8 mouse cellular contexts compared by ENCODE assay signal in genomic region chr10:19935295-19935623, GRCm38 (mm10). TPM values are rescaled to one million over a fixed set of nuclear protein-coding genes. Genes with fewer than 3 reads are reported as not detected.
DNase-seq lines count a peak whose midpoint lies in the region; ATAC-seq and TF ChIP-seq lines count a peak whose summit lies in the region.

No protein-coding gene starts in this region.

- peak overlapping the region; percentile 67; the same call in 1 of the 2 replicates for H3K9ac ChIP-seq in forebrain, embryonic 14.5 days (ENCODE audit: low read length)
- 0 out of 2 replicates have a peak overlapping the region, but pooled peaks have one; percentile 14 for H3K9ac ChIP-seq in limb, embryonic 15.5 days

- peak overlapping the region; percentile 94 for H3K27ac ChIP-seq in gastrocnemius, adult 2 months
- no peak overlapping the region for H3K27ac ChIP-seq in forebrain, embryonic 14.5 days (ENCODE audit: low read depth, low read length)
- 0 out of 2 replicates have a peak overlapping the region, but pooled peaks have one; percentile 13 for H3K27ac ChIP-seq in limb, embryonic 15.5 days

- H3K4me1 ChIP-seq in E14TG2a.4 (replicated peaks; ENCODE audit: low read depth, low read length) = peaks cover 6% of the 10 kb centered on the region
- H3K4me1 ChIP-seq in forebrain, embryonic 14.5 days (ENCODE audit: control insufficient read depth, insufficient read depth, low read length) = 0 out of 2 replicates have a peak, but pooled peaks cover 3% of the 10 kb centered on the region
- H3K4me1 ChIP-seq in limb, embryonic 15.5 days = peaks cover 27% of the 10 kb centered on the region

- no peaks in the 10 kb centered on the region for H3K36me3 ChIP-seq in E14TG2a.4 (ENCODE audit: insufficient read depth, low read length)
- no peaks in the 10 kb centered on the region for H3K36me3 ChIP-seq in forebrain, embryonic 14.5 days (ENCODE audit: control insufficient read depth, insufficient read depth, low read length)
- H3K36me3 ChIP-seq in limb, embryonic 15.5 days = no peaks in the 10 kb centered on the region
- H3K36me3 ChIP-seq in splenic B cell, adult 2 months (ENCODE audit: control insufficient read depth, insufficient read depth, low read length, poor library complexity, severe bottlenecking) = no peaks in the 10 kb centered on the region

- peaks cover 77% of the 10 kb centered on the region for H3K27me3 ChIP-seq in E14TG2a.4 (ENCODE audit: insufficient read depth, low read length)
- H3K27me3 ChIP-seq in forebrain, embryonic 14.5 days (replicated peaks; ENCODE audit: control insufficient read depth, insufficient read depth, low read length) = peaks cover 11% of the 10 kb centered on the region; the same call in 1 of the 2 replicates
- no peaks in the 10 kb centered on the region for H3K27me3 ChIP-seq in limb, embryonic 15.5 days
- no peaks in the 10 kb centered on the region for H3K27me3 ChIP-seq in splenic B cell, adult 2 months (ENCODE audit: control insufficient read depth, insufficient read depth, low read length, poor library complexity, severe bottlenecking)

- intact Hi-C loops in gastrocnemius, adult 2 months (cut with DNase I) = loop anchor here (2.0 to 10.0 kb wide), 2 partner anchors 70 to 138 kb away; no protein-coding TSS in a partner anchor
- intact Hi-C loops in gastrocnemius, postnatal 14 days (cut with DNase I; ENCODE audit: low total_unique reads) = no loop called here

- no peak for DNase-seq in gastrocnemius, adult 2 months
- DNase-seq in gastrocnemius, postnatal 14 days = no peak
- DNase-seq in forebrain, embryonic 14.5 days (ENCODE audit: low spot score) = peak; percentile 8
- DNase-seq in splenic B cell, adult 2 months (ENCODE audit: low read depth, low spot score) = peak; percentile 39
- no peak for DNase-seq in cerebellum, postnatal 36 days
- DNase-seq in spleen, adult 12 weeks (ENCODE audit: low spot score) = no peak

- ATAC-seq in forebrain, embryonic 14.5 days = no peak
- no peak for ATAC-seq in limb, embryonic 15.5 days (ENCODE audit: insufficient number of reproducible peaks, low FRiP score, low TSS enrichment, low read depth)

- no peak for TF ChIP-seq CTCF in gastrocnemius, adult 2 months (IDR thresholded peaks at IDR 0.05)
- no peak for TF ChIP-seq CTCF in E14TG2a.4 (conservative IDR thresholded peaks at IDR 0.05; ENCODE audit: low read length)

- H3K4me2 ChIP-seq in forebrain, embryonic 14.5 days (ENCODE audit: low read length) = peak overlapping the region; percentile 97
- peak overlapping the region; percentile 97 for H3K4me2 ChIP-seq in limb, embryonic 15.5 days

- no peaks in the 10 kb centered on the region for H3K9me3 ChIP-seq in E14TG2a.4 (ENCODE audit: low read length)
- H3K9me3 ChIP-seq in forebrain, embryonic 14.5 days (replicated peaks; ENCODE audit: control insufficient read depth, low read length) = no peaks in the 10 kb centered on the region
- no peaks in the 10 kb centered on the region for H3K9me3 ChIP-seq in limb, embryonic 15.5 days

- 5% methylated on average over 10 of the region's 10 CpGs for WGBS in forebrain, embryonic 14.5 days
- 5% methylated on average over 10 of the region's 10 CpGs for WGBS in limb, embryonic 15.5 days

- peak overlapping the region; percentile 97 for H3K4me3 ChIP-seq in gastrocnemius, adult 2 months
- peak overlapping the region; percentile 84 for H3K4me3 ChIP-seq in E14TG2a.4 (replicated peaks; ENCODE audit: low read length)
- H3K4me3 ChIP-seq in forebrain, embryonic 14.5 days (ENCODE audit: low read depth, low read length) = peak overlapping the region; percentile 71
- H3K4me3 ChIP-seq in limb, embryonic 15.5 days = peak overlapping the region; percentile 78

RNA-seq across cellular contexts. Expression of gene Map3k5, which starts 1.0 kb away (rescaled TPM):
- 10 to 100 TPM in 1 of 2 experiments, 1 to 10 TPM in 1; 8.6 to 15.2 TPM for total RNA-seq in gastrocnemius, adult 2 months (2021)
- total RNA-seq in gastrocnemius, postnatal 14 days (2021) = 1 to 10 TPM; 6.5 to 6.6 TPM
- polyA plus RNA-seq in forebrain, embryonic 14.5 days (2014; fragmentation: Nextera tagmentation; extraction: Ambion mirVana) = 0.72 and 0.95 TPM in 2 replicates
- 1.3 and 1.4 TPM in 2 replicates for polyA plus RNA-seq in limb, embryonic 15.5 days (2015; fragmentation: Nextera tagmentation; extraction: Ambion mirVana)

RNA-seq across cellular contexts. Expression of gene Pex7, which starts 27.8 kb away (rescaled TPM):
- total RNA-seq in gastrocnemius, adult 2 months (2021) = 10 to 100 TPM; 16.1 to 23.8 TPM
- 10 to 100 TPM; 14.3 to 14.4 TPM for total RNA-seq in gastrocnemius, postnatal 14 days (2021)
- 29.8 and 31.8 TPM in 2 replicates for polyA plus RNA-seq in forebrain, embryonic 14.5 days (2014; fragmentation: Nextera tagmentation; extraction: Ambion mirVana)
- polyA plus RNA-seq in limb, embryonic 15.5 days (2015; fragmentation: Nextera tagmentation; extraction: Ambion mirVana) = 24.9 and 28.2 TPM in 2 replicates

Comparison
In these comparisons a context has a peak if more than half of its experiments do, and no peak if none do; other contexts are left out.
1. DNase-seq: peak in forebrain, embryonic 14.5 days (single experiment) and splenic B cell, adult 2 months (single experiment); none in gastrocnemius, adult 2 months (single experiment), gastrocnemius, postnatal 14 days (single experiment), cerebellum, postnatal 36 days (0 of 2) and spleen, adult 12 weeks (single experiment).
2. Peak in every context shown above with its lines, with median percentiles within 50 percentile points of each other: H3K4me3 ChIP-seq.